Mouse (Mus musculus): ENCODE data around the gene Kcnd1. TPM values are rescaled to one million over a fixed set of nuclear protein-coding genes. Genes with fewer than 3 reads are reported as not detected.

The Kcnd1 gene
- total RNA-seq (2014; fragmentation: Nextera tagmentation) = 1.1 and 4.1 TPM in 2 replicates
- total RNA-seq (2017) = 0.23 and 0.27 TPM in 2 replicates
- polyA plus RNA-seq (2012) = 0.28 and 0.41 TPM in 2 replicates

GRCm38 (mm10) chrX:7821865-7822779 is at the start of gene Kcnd1:
Gene Kcnd1, plus strand, starts transcription at chrX:7822289.
- Histone ChIP-seq H3K4me3 (ENCODE audit: low read depth, low read length) (peak within 1 kb of the TSS; percentile 54; the same call in 1 of the 2 replicates), H3K9me3 (replicated peaks) (no peaks in the 10 kb centered on the region), H3K27me3 (ENCODE audit: insufficient read depth, low read length) (peaks cover 7% of the 10 kb centered on the region; the same call in 1 of the 2 replicates), H3K36me3 (replicated peaks) (peaks cover 32% of the 10 kb centered on the region), H3K4me1 (ENCODE audit: insufficient read depth, low read depth, low read length) (peaks cover 25% of the 10 kb centered on the region)
- ATAC-seq (ENCODE audit: extremely low read depth, insufficient number of reproducible peaks, low FRiP score, poor library complexity, severe bottlenecking) (no peak), DNase-seq (ENCODE audit: low spot score) (peak; percentile 16)
- no peak for TF ChIP-seq POLR2AphosphoS5 (IDR thresholded peaks at IDR 0.05; ENCODE audit: insufficient replicate concordance, low read depth, low read length)
- TF ChIP-seq GATA2 (IDR thresholded peaks at IDR 0.05; ENCODE audit: borderline replicate concordance, low read depth, low read length) = no peak
- no peak for TF ChIP-seq TAL1 (conservative IDR thresholded peaks at IDR 0.05; ENCODE audit: low read depth, low read length)
- no peak for TF ChIP-seq GATA1 (IDR thresholded peaks at IDR 0.05; ENCODE audit: borderline replicate concordance, low read length)
- TF ChIP-seq CTCF (IDR thresholded peaks at IDR 0.05; ENCODE audit: low read depth, low read length) = no peak

DNA sequence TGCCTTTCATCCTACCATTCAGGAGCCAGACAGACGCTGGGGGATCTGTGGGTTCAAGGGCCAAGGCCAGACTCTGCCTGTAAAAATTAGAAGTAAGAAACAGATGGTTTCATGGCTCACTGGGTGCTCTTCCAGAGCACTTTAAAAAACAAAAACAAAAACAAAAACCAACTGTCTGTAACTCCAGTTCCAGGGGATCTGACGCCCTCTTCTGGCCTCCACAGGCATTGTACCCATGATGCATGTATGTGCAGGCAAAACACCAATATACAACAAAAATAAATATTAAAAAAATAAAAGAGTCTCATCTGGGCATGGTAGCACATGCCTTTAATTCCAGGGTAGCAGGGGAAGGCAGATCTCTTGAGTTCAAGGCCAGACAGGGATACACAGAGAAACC is 49.3 kb upstream of the Kcnd1 start:
- peaks cover 66% of the 10 kb centered on the region for H3K4me1 ChIP-seq (ENCODE audit: insufficient read depth, low read depth, low read length)
- no peak overlapping the region for H3K4me3 ChIP-seq (ENCODE audit: low read depth, low read length)
- TF ChIP-seq GATA1 (IDR thresholded peaks at IDR 0.05; ENCODE audit: borderline replicate concordance, low read length) = no peak
- TF ChIP-seq CTCF (IDR thresholded peaks at IDR 0.05; ENCODE audit: low read depth, low read length) = no peak
- TF ChIP-seq GATA2 (IDR thresholded peaks at IDR 0.05; ENCODE audit: borderline replicate concordance, low read depth, low read length) = no peak
- no peak for TF ChIP-seq POLR2AphosphoS5 (IDR thresholded peaks at IDR 0.05; ENCODE audit: insufficient replicate concordance, low read depth, low read length)
- TF ChIP-seq TAL1 (conservative IDR thresholded peaks at IDR 0.05; ENCODE audit: low read depth, low read length) = no peak
- H3K27me3 ChIP-seq (ENCODE audit: insufficient read depth, low read length) = no peaks in the 10 kb centered on the region
- ATAC-seq (ENCODE audit: extremely low read depth, insufficient number of reproducible peaks, low FRiP score, poor library complexity, severe bottlenecking) (no peak), DNase-seq (ENCODE audit: low spot score) (no peak)
- peaks cover 76% of the 10 kb centered on the region for H3K36me3 ChIP-seq (replicated peaks)
- H3K9me3 ChIP-seq (replicated peaks) = no peaks in the 10 kb centered on the region

GRCm38 (mm10) chrX:7775501-7776205 is 46.4 kb upstream of the Kcnd1 start:
- Histone ChIP-seq H3K36me3 (replicated peaks) (peaks cover 50% of the 10 kb centered on the region), H3K27me3 (ENCODE audit: insufficient read depth, low read length) (no peaks in the 10 kb centered on the region), H3K9me3 (replicated peaks) (no peaks in the 10 kb centered on the region), H3K4me1 (ENCODE audit: insufficient read depth, low read depth, low read length) (peaks cover 61% of the 10 kb centered on the region), H3K4me3 (ENCODE audit: low read depth, low read length) (no peak overlapping the region)
- ATAC-seq (ENCODE audit: extremely low read depth, insufficient number of reproducible peaks, low FRiP score, poor library complexity, severe bottlenecking) = no peak
- TF ChIP-seq TAL1 (conservative IDR thresholded peaks at IDR 0.05; ENCODE audit: low read depth, low read length) = no peak
- no peak for TF ChIP-seq GATA2 (IDR thresholded peaks at IDR 0.05; ENCODE audit: borderline replicate concordance, low read depth, low read length)
- TF ChIP-seq CTCF (IDR thresholded peaks at IDR 0.05; ENCODE audit: low read depth, low read length) = no peak
- TF ChIP-seq GATA1 (IDR thresholded peaks at IDR 0.05; ENCODE audit: borderline replicate concordance, low read length) = no peak
- no peak for TF ChIP-seq POLR2AphosphoS5 (IDR thresholded peaks at IDR 0.05; ENCODE audit: insufficient replicate concordance, low read depth, low read length)
- no peak for DNase-seq (ENCODE audit: low spot score)

GRCm38 (mm10) chrX:7776329-7777082 is 45.6 kb upstream of the Kcnd1 start:
- ATAC-seq (ENCODE audit: extremely low read depth, insufficient number of reproducible peaks, low FRiP score, poor library complexity, severe bottlenecking) (no peak), DNase-seq (ENCODE audit: low spot score) (no peak)
- no peak overlapping the region for H3K4me3 ChIP-seq (ENCODE audit: low read depth, low read length)
- no peaks in the 10 kb centered on the region for H3K27me3 ChIP-seq (ENCODE audit: insufficient read depth, low read length)
- H3K4me1 ChIP-seq (ENCODE audit: insufficient read depth, low read depth, low read length) = peaks cover 64% of the 10 kb centered on the region
- TF ChIP-seq TAL1 (conservative IDR thresholded peaks at IDR 0.05; ENCODE audit: low read depth, low read length) = no peak
- TF ChIP-seq CTCF (IDR thresholded peaks at IDR 0.05; ENCODE audit: low read depth, low read length) = peak; percentile 66; the same call in 1 of the 2 replicates
- peaks cover 41% of the 10 kb centered on the region for H3K36me3 ChIP-seq (replicated peaks)
- no peaks in the 10 kb centered on the region for H3K9me3 ChIP-seq (replicated peaks)

- peaks cover 51% of the 10 kb centered on the region for H3K4me1 ChIP-seq (ENCODE audit: insufficient read depth, low read depth, low read length)
- peak; percentile 17 for DNase-seq (ENCODE audit: low spot score)
- ATAC-seq (ENCODE audit: extremely low read depth, insufficient number of reproducible peaks, low FRiP score, poor library complexity, severe bottlenecking) = peak; percentile 77
- TF ChIP-seq TAL1 (conservative IDR thresholded peaks at IDR 0.05; ENCODE audit: low read depth, low read length) (0 out of 2 replicates have a peak, but pooled peaks have one; percentile 13), GATA1 (IDR thresholded peaks at IDR 0.05; ENCODE audit: borderline replicate concordance, low read length) (no peak), CTCF (IDR thresholded peaks at IDR 0.05; ENCODE audit: low read depth, low read length) (no peak), GATA2 (IDR thresholded peaks at IDR 0.05; ENCODE audit: borderline replicate concordance, low read depth, low read length) (no peak), POLR2AphosphoS5 (IDR thresholded peaks at IDR 0.05; ENCODE audit: insufficient replicate concordance, low read depth, low read length) (no peak)
- no peaks in the 10 kb centered on the region for H3K27me3 ChIP-seq (ENCODE audit: insufficient read depth, low read length)
- H3K9me3 ChIP-seq (replicated peaks) = no peaks in the 10 kb centered on the region
- H3K36me3 ChIP-seq (replicated peaks) = peaks cover 20% of the 10 kb centered on the region
- no peak overlapping the region; the same call in 1 of the 2 replicates for H3K4me3 ChIP-seq (ENCODE audit: low read depth, low read length)
These were observed 43.4 kb upstream of the Kcnd1 start for GRCm38 (mm10) chrX:7778450-7779244.

All from G1E (cell line).